Mouse (Mus musculus) liver, embryonic 14.5 days (tissue): Measurements from ENCODE around the gene Gm11032.

Experiments
- CTCF ChIP-seq: IDR thresholded peaks from 2 replicates; pipeline ENCODE4 v1.5.1; 2016; ENCODE audit warnings: antibody characterized with exemption, low read depth, control low read depth
- EP300 ChIP-seq: IDR thresholded peaks from 2 replicates; pipeline ENCODE4 v1.6.1; 2016; ENCODE audit warnings: antibody characterized with exemption, low read depth

DNA sequence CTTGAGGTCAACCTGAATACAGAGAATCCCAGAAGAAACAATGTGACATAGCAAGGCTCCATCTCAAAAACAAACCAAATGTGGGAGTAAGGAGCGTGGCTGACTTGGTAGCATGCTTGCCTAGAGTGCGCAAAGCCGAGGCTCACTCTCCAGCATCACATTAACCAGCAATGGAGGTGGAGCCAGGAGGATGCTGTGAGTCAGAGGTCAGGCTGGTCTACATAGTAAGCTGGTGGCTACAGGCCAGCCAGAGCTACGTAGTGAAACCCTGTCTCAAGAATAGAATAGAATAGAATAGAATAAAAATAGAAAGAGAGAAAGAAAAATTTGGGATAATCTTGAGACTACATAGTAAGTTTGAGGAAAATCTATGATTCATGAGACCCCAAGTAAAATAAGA, 2.0 kb downstream of the Gm11032 start:
- TF ChIP-seq CTCF = no peak
- no peak for TF ChIP-seq EP300
